Mouse (Mus musculus): Measurements from ENCODE around the gene Ppp1r1c. TPM values are rescaled to one million over a fixed set of nuclear protein-coding genes. Genes with fewer than 3 reads are reported as not detected.

Ppp1r1c gene
- polyA plus RNA-seq, 1 experiment from 2014 or later, result 4.8 TPM

DNA sequence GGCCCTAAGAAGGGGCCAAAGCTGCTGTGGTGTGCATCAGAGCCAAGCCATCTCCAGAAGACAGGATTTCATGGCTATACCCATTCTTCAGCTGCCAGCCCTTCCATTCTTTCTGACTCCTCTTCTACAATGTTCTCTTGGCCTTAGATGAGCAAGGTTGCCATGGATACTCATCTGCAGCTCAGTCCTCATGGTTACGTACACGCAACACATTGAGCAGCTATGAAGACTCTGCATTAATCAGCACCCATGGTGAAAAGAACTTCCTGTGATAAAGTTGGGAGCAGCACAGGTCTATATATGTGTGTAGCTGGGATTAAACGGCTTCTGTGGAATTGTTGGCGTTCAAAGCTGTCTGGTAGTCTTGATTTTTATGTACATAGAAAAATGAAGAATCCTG is 24.3 kb upstream of the Ppp1r1c start:
- WGBS, result 82% methylated on average over 4 of the region's 4 CpGs
- no peak for ATAC-seq
- H3K36me3 ChIP-seq (ENCODE audit: control insufficient read depth, insufficient read depth, low read length), result no peaks in the 10 kb centered on the region

GRCm38 (mm10) chr2:79690838-79691237 is 16.7 kb upstream of the Ppp1r1c start:
- H3K36me3 ChIP-seq (ENCODE audit: control insufficient read depth, insufficient read depth, low read length), result no peaks in the 10 kb centered on the region
- no peak for ATAC-seq
- H3K9ac ChIP-seq (ENCODE audit: low read depth, low read length), result no peak overlapping the region
- H3K27me3 ChIP-seq (ENCODE audit: control insufficient read depth, insufficient read depth, low read depth, low read length), result no peaks in the 10 kb centered on the region
- H3K4me3 ChIP-seq (ENCODE audit: low read depth, low read length), result no peak overlapping the region
- H3K9me3 ChIP-seq (replicated peaks; ENCODE audit: control insufficient read depth, low read length, poor library complexity, severe bottlenecking), result no peaks in the 10 kb centered on the region
- no peak overlapping the region for H3K4me2 ChIP-seq (ENCODE audit: low read length)
- no peaks in the 10 kb centered on the region for H3K4me1 ChIP-seq (ENCODE audit: control insufficient read depth, insufficient read depth, low read length)
- WGBS, result 84% methylated on average over 3 of the region's 3 CpGs
- no peak overlapping the region for H3K27ac ChIP-seq (ENCODE audit: low read length)

More for the DNA sequence above, 24.3 kb upstream of the Ppp1r1c start:
- H3K4me2 ChIP-seq (ENCODE audit: low read length), result no peak overlapping the region
- H3K4me1 ChIP-seq (ENCODE audit: control insufficient read depth, insufficient read depth, low read length), result no peaks in the 10 kb centered on the region
- no peaks in the 10 kb centered on the region for H3K9me3 ChIP-seq (replicated peaks; ENCODE audit: control insufficient read depth, low read length, poor library complexity, severe bottlenecking)
- no peak overlapping the region for H3K27ac ChIP-seq (ENCODE audit: low read length)
- H3K27me3 ChIP-seq (ENCODE audit: control insufficient read depth, insufficient read depth, low read depth, low read length), result no peaks in the 10 kb centered on the region
- no peak overlapping the region for H3K4me3 ChIP-seq (ENCODE audit: low read depth, low read length)
- no peak overlapping the region for H3K9ac ChIP-seq (ENCODE audit: low read depth, low read length)

GRCm38 (mm10) chr2:79695190-79695589 is 12.4 kb upstream of the Ppp1r1c start:
- 90% methylated on average over 4 of the region's 4 CpGs for WGBS
- Histone ChIP-seq H3K4me2 (ENCODE audit: low read length) (no peak overlapping the region), H3K9me3 (replicated peaks; ENCODE audit: control insufficient read depth, low read length, poor library complexity, severe bottlenecking) (no peaks in the 10 kb centered on the region), H3K36me3 (ENCODE audit: control insufficient read depth, insufficient read depth, low read length) (no peaks in the 10 kb centered on the region), H3K27ac (ENCODE audit: low read length) (no peak overlapping the region), H3K4me3 (ENCODE audit: low read depth, low read length) (no peak overlapping the region), H3K27me3 (ENCODE audit: control insufficient read depth, insufficient read depth, low read depth, low read length) (no peaks in the 10 kb centered on the region), H3K9ac (ENCODE audit: low read depth, low read length) (no peak overlapping the region), H3K4me1 (ENCODE audit: control insufficient read depth, insufficient read depth, low read length) (no peaks in the 10 kb centered on the region)
- ATAC-seq, result no peak

GRCm38 (mm10) chr2:79695939-79696338 is 11.6 kb upstream of the Ppp1r1c start:
- Histone ChIP-seq H3K9ac (ENCODE audit: low read depth, low read length) (no peak overlapping the region), H3K27me3 (ENCODE audit: control insufficient read depth, insufficient read depth, low read depth, low read length) (no peaks in the 10 kb centered on the region), H3K27ac (ENCODE audit: low read length) (no peak overlapping the region), H3K9me3 (replicated peaks; ENCODE audit: control insufficient read depth, low read length, poor library complexity, severe bottlenecking) (no peaks in the 10 kb centered on the region), H3K4me3 (ENCODE audit: low read depth, low read length) (no peak overlapping the region), H3K36me3 (ENCODE audit: control insufficient read depth, insufficient read depth, low read length) (no peaks in the 10 kb centered on the region), H3K4me2 (ENCODE audit: low read length) (no peak overlapping the region), H3K4me1 (ENCODE audit: control insufficient read depth, insufficient read depth, low read length) (no peaks in the 10 kb centered on the region)
- 94% methylated on average over 12 of the region's 12 CpGs for WGBS
- ATAC-seq, result no peak

DNA sequence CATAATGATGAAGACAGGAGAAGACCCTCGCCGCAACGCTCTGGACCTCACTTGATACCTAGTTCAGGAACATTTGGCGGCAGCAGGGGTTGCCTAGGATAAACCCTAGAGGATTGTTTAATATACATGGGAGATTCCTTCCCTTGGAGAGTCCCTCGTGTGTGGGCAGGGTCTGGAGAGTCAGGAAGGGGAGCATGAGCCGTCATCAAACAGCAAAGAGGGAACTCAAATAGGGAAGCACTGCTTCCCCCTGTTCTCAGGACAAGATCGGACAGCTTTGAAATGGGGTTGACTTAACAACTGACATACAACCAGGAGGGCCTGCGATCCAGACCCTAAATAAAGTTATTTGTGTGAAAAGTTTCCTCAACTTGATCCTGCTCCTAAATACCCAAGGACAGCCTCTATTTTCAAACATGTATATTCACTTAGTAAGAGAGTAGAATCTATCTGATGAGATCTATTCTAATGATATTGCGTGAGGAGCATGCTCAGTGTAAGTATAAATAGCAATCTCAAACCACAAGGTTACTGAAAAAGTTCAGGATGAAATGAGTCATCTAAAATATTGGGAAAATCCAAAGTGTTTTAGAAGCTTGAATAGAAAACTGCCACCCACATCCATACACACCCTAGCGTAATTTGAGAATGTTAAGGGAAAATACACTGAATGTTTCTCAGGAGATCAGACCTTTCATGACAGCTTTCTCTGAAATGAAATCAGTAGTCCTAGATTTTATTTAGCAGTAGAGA is 10.9 kb upstream of the Ppp1r1c start:
- no peak for ATAC-seq
- Histone ChIP-seq H3K9me3 (replicated peaks; ENCODE audit: control insufficient read depth, low read length, poor library complexity, severe bottlenecking) (no peaks in the 10 kb centered on the region), H3K27me3 (ENCODE audit: control insufficient read depth, insufficient read depth, low read depth, low read length) (no peaks in the 10 kb centered on the region), H3K4me3 (ENCODE audit: low read depth, low read length) (no peak overlapping the region), H3K4me2 (ENCODE audit: low read length) (no peak overlapping the region), H3K36me3 (ENCODE audit: control insufficient read depth, insufficient read depth, low read length) (no peaks in the 10 kb centered on the region), H3K4me1 (ENCODE audit: control insufficient read depth, insufficient read depth, low read length) (no peaks in the 10 kb centered on the region), H3K27ac (ENCODE audit: low read length) (no peak overlapping the region), H3K9ac (ENCODE audit: low read depth, low read length) (no peak overlapping the region)
- WGBS, result 90% methylated on average over 10 of the region's 10 CpGs

- no peak for ATAC-seq
- WGBS, result 73% methylated on average over 2 of the region's 2 CpGs
These were observed 9.4 kb upstream of the Ppp1r1c start for GRCm38 (mm10) chr2:79698166-79698565.

DNA sequence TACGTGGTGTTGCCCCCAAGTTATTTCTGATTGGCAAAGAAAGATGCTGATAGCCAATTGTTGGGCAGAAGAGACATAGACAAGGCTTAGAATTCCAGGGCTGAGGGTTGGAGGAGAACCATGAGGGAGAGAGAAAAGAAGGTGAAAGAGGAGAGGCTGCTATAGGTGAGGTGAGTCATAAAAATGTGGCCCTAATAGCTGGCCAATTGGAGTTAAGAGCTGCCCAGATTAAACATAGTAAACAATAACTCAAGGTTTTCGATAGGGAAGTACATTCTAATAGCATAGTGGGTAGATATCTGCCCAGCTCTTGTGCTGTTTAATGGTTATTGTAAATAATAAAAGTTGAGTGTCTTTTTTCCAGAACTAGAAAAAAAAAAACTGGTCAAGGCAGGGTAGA is 2.8 kb upstream of the Ppp1r1c start:
- Histone ChIP-seq H3K27ac (ENCODE audit: low read length) (no peak overlapping the region), H3K27me3 (ENCODE audit: control insufficient read depth, insufficient read depth, low read depth, low read length) (no peaks in the 10 kb centered on the region), H3K9ac (ENCODE audit: low read depth, low read length) (no peak overlapping the region), H3K4me3 (ENCODE audit: low read depth, low read length) (no peak overlapping the region), H3K4me2 (ENCODE audit: low read length) (no peak overlapping the region), H3K36me3 (ENCODE audit: control insufficient read depth, insufficient read depth, low read length) (no peaks in the 10 kb centered on the region), H3K9me3 (replicated peaks; ENCODE audit: control insufficient read depth, low read length, poor library complexity, severe bottlenecking) (no peaks in the 10 kb centered on the region), H3K4me1 (ENCODE audit: control insufficient read depth, insufficient read depth, low read length) (no peaks in the 10 kb centered on the region)
- ATAC-seq, result no peak
- WGBS, result 85% methylated on average over 2 of the region's 2 CpGs

More at GRCm38 (mm10) chr2:79698166-79698565, 9.4 kb upstream of the Ppp1r1c start:
- Histone ChIP-seq H3K9ac (ENCODE audit: low read depth, low read length) (no peak overlapping the region), H3K4me1 (ENCODE audit: control insufficient read depth, insufficient read depth, low read length) (no peaks in the 10 kb centered on the region), H3K27ac (ENCODE audit: low read length) (no peak overlapping the region), H3K4me2 (ENCODE audit: low read length) (no peak overlapping the region), H3K4me3 (ENCODE audit: low read depth, low read length) (no peak overlapping the region), H3K9me3 (replicated peaks; ENCODE audit: control insufficient read depth, low read length, poor library complexity, severe bottlenecking) (no peaks in the 10 kb centered on the region), H3K27me3 (ENCODE audit: control insufficient read depth, insufficient read depth, low read depth, low read length) (no peaks in the 10 kb centered on the region), H3K36me3 (ENCODE audit: control insufficient read depth, insufficient read depth, low read length) (no peaks in the 10 kb centered on the region)

GRCm38 (mm10) chr2:79713662-79714091 is 6.1 kb downstream of the Ppp1r1c start:
- H3K36me3 ChIP-seq (ENCODE audit: control insufficient read depth, insufficient read depth, low read length), result no peaks in the 10 kb centered on the region
- no peaks in the 10 kb centered on the region for H3K27me3 ChIP-seq (ENCODE audit: control insufficient read depth, insufficient read depth, low read depth, low read length)
- H3K9ac ChIP-seq (ENCODE audit: low read depth, low read length), result no peak overlapping the region
- no peak overlapping the region for H3K4me2 ChIP-seq (ENCODE audit: low read length)
- H3K27ac ChIP-seq (ENCODE audit: low read length), result no peak overlapping the region
- no peaks in the 10 kb centered on the region for H3K9me3 ChIP-seq (replicated peaks; ENCODE audit: control insufficient read depth, low read length, poor library complexity, severe bottlenecking)
- no peak for ATAC-seq
- 87% methylated on average over 3 of the region's 3 CpGs for WGBS
- H3K4me1 ChIP-seq (ENCODE audit: control insufficient read depth, insufficient read depth, low read length), result no peaks in the 10 kb centered on the region
- H3K4me3 ChIP-seq (ENCODE audit: low read depth, low read length), result no peak overlapping the region

DNA sequence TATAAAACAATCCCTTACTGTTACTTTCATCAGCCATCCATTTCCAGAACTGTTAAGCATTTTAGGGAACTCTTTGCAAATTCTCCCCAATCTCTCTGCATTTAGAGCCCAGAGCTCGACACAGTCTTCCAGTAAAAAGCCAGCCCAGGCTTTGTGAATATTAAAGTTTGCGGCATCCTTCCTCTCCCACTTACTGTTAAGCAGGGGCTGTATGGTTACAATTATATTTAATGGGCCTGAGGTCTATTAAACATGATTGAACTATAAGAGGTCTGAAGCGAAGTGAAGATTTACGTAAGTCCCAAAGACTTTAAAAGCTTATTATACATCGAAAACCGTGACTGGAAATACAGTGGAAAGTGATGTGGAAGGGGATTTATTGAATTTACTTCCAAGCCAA is 7.2 kb downstream of the Ppp1r1c start:
- no peak overlapping the region for H3K4me3 ChIP-seq (ENCODE audit: low read depth, low read length)
- no peak for ATAC-seq
- H3K9ac ChIP-seq (ENCODE audit: low read depth, low read length), result no peak overlapping the region
- no peaks in the 10 kb centered on the region for H3K4me1 ChIP-seq (ENCODE audit: control insufficient read depth, insufficient read depth, low read length)
- H3K27me3 ChIP-seq (ENCODE audit: control insufficient read depth, insufficient read depth, low read depth, low read length), result no peaks in the 10 kb centered on the region
- H3K27ac ChIP-seq (ENCODE audit: low read length), result no peak overlapping the region
- H3K36me3 ChIP-seq (ENCODE audit: control insufficient read depth, insufficient read depth, low read length), result no peaks in the 10 kb centered on the region
- H3K4me2 ChIP-seq (ENCODE audit: low read length), result no peak overlapping the region
- no peaks in the 10 kb centered on the region for H3K9me3 ChIP-seq (replicated peaks; ENCODE audit: control insufficient read depth, low read length, poor library complexity, severe bottlenecking)
- 80% methylated on average over 6 of the region's 6 CpGs for WGBS

All from midbrain, embryonic 16.5 days (tissue).